Mouse (Mus musculus) spleen, postnatal 14 days (tissue): ENCODE results near the gene Hsd11b1.

ENCODE experiments used
- DNase-seq, 2 experiments: peaks; one replicate each; pipeline ENCODE4 v3.0.0; 2021 to 2022; ENCODE audit warnings: low spot score in 2 of 2

Hsd11b1 gene

GRCm38 (mm10) chr1:193201383-193201778 lies 62.5 kb downstream of the Hsd11b1 start, which contains the start of gene Traf3ip3:
TSS of gene Traf3ip3 (minus strand) at chr1:193201703.
- DNase-seq = peak; percentile 54 to 55

- DNase-seq = peak in 1 of 2 experiments; percentile 19
Measured at GRCm38 (mm10) chr1:193200640-193201382, 63.1 kb downstream of the Hsd11b1 start.

- DNase-seq = no peak
Measured at GRCm38 (mm10) chr1:193198312-193198711, 65.6 kb downstream of the Hsd11b1 start.

DNA sequence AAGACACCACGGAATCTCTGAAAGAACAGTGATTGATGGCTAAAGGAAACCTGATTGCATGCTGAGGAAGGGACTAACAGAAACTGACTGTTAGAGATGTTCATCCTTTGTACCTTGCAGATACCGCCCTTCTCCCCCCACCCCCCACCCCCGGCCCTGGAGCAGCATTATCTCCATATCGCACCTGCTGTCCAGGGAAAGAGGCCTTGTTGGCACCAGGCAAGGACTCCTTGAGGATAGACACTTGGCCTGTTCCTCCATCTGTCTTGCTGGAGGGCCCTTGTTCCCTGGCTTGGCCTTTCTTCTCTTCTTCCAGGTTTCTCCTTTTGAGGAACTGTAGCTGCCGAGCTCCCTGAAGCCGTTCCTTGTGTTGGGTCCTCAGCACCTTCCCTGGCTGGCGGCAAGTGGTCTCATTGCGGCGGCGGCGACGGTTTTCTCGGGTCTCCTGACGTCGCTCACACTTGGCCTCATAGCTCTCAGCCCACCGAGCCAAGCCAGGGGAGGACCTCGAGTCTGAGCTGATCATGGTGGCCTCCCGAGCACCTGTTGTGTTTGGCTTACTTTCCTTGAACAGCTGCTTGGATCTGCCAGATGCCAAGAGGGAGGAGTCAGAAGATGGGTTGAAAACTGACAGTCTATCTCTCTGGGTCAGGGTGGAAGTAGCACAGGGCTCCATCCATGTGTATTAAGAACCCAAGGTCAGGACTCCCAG lies 66.2 kb downstream of the Hsd11b1 start:
- no peak for DNase-seq

- DNase-seq = no peak
Measured at GRCm38 (mm10) chr1:193195169-193195810, 68.6 kb downstream of the Hsd11b1 start.

DNA sequence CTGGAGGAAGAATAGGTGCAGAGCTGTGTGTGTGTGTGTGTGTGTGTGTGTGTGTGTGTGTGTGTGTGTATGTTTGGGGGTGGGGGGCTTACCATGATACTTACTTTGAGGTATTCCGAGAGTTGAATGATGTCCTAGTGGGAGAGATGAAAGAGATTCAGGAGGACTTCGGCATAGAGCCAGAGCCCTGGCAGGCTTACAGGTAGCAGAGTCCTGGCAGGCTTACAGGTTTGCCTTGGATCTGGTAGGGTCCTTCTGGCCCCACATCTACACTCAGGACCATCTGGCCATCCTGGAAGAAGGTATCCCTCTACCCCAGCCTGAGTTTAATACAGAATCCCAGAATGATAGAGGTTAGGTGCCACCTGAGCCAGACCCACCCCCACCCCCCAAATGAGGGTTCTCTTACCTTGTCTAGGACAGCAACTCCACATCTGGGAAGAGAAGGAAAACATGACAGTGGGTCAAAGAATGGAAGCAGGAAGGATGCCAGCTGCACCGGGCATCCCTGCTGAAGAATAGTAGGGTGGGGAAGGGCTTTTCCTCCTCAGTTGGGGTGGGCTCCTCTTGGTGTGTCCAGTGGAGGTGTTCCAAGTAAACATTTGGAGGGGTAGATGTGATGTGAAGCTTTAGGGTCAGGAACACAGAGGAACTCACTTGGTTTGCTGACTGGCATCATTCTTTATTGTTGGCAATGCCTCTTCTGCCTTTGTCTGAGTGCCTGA lies 69.3 kb downstream of the Hsd11b1 start:
- no peak for DNase-seq

- no peak for DNase-seq
Measured at GRCm38 (mm10) chr1:193191675-193192283, 72.1 kb downstream of the Hsd11b1 start.

- DNase-seq = no peak
Measured at GRCm38 (mm10) chr1:193189771-193190170, 74.1 kb downstream of the Hsd11b1 start.

- DNase-seq = peak in 1 of 2 experiments; percentile 42
Measured at GRCm38 (mm10) chr1:193189151-193189621, 74.7 kb downstream of the Hsd11b1 start.

DNA sequence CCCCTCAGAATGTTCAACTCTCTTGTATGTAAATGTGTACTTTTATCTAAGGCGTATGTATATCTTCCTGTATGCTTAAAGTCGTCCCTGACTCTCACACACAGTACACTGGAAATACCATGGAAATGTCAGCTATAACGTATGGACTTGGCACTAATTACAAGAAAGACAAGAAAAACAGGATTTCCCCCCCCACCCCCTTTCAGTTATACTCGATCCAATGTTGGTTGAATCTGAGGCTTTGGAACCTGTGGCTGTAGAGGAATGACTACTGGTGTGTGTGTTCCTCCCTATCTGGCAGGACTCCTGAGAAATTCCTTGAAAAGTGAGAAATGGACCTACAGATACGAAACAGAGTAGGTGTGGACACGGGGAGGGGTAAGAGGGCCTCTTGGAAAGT lies 75.6 kb downstream of the Hsd11b1 start:
- no peak for DNase-seq

GRCm38 (mm10) chr1:193181104-193181503 lies 82.8 kb downstream of the Hsd11b1 start:
- DNase-seq = no peak

- DNase-seq = no peak
Measured at GRCm38 (mm10) chr1:193174143-193174733, 89.6 kb downstream of the Hsd11b1 start.

GRCm38 (mm10) chr1:193173810-193174129 lies 90.1 kb downstream of the Hsd11b1 start:
- DNase-seq = no peak

DNA sequence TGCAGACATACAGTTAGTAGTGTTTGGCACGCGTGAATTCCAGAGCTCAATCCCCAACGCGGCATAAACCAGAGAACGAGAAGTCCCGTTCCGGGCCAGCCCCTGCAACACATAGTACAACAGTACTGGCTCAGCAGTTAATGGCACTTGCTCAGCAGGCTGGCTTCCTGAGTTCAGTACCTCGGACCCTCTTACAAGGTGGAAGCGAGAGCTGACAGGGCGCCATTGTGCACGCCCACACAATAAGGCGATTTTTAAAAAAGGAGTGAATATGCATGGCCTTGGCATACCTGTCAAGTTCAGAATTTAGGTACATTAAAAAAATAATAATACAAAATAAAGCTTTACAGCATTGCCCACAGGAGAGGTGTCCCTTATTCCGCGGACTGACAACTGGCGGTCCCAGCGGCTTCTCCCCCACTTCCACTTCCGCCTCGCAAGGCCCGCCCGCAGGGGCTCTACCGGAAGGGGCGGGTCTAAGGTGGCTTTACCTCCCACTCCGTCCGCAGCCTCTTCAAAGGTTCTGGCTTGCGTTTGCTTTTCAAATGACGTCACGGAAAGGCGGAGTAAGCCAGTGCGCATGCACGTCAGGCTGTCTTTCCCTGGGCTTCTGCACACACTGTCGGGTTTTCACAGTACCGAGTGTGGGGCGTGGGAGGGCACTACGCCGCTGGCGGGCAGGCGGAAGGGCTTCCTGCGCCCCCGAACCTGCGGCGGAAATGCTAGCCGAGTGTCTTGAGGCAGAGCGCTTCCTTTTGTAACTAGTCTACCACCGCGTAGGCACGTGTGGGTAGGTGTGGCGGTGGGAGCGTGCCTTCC lies 90.7 kb downstream of the Hsd11b1 start:
- peak; percentile 87 to 90 for DNase-seq
